Mouse (Mus musculus): Measurements from ENCODE around the gene 2510002D24Rik.

- no peak for TF ChIP-seq CTCF (IDR thresholded peaks at IDR 0.05; ENCODE audit: extremely low read depth, insufficient read depth, insufficient read length, insufficient replicate concordance)
- TF ChIP-seq POLR2A (IDR thresholded peaks at IDR 0.05; ENCODE audit: low read depth, low read length) = no peak
These were observed 27.4 kb upstream of the 2510002D24Rik start for GRCm38 (mm10) chr16:18809001-18809400.

Measured in spleen, adult 2 months (tissue).